Mouse (Mus musculus): ENCODE results near the gene 4921501E09Rik. TPM values are rescaled to one million over a fixed set of nuclear protein-coding genes. Genes with fewer than 3 reads are reported as not detected.
A peak's percentile ranks its signal among the peaks of the same experiment; 100 is the strongest.
"Not testable (repeated sequence)": the region's sequence is repeated elsewhere in the genome, so short reads cannot be mapped to it uniquely, and the experiment has no call there.

4921501E09Rik gene
- total RNA-seq (2015) (not detected in 2 replicates), total RNA-seq (2017) (not detected in 2 replicates)

- ATAC-seq (ENCODE audit: poor library complexity, severe bottlenecking) = no peak
Observed at GRCm38 (mm10) chr17:33067958-33068357, at the start of gene 4921501E09Rik. TSS of gene 4921501E09Rik (minus strand) at chr17:33068058.

DNA sequence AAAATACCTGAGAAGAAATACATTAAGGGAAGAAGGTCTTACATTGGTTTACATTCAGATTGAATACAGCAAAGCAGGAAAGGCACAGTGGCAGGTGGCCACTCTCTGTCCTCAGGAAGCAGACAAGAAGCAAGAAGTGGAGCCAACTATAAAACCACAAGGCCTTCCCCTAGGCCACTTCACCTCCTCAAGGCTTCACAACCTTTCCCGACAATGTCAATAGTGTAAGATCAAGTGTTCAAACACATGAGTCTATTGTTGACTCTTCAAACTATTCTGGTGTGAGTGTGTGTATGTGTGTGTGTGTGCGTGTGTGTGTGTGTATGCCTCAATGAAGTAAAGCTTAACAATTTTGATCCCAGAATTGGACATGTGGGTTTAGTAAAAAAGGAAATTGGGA lies 29.5 kb upstream of the 4921501E09Rik start:
- no peak for ATAC-seq (ENCODE audit: poor library complexity, severe bottlenecking)

- ATAC-seq (ENCODE audit: poor library complexity, severe bottlenecking) = peak; percentile 55
Observed at GRCm38 (mm10) chr17:33092391-33093193, 24.7 kb upstream of the 4921501E09Rik start.

GRCm38 (mm10) chr17:33091630-33092029 lies 23.8 kb upstream of the 4921501E09Rik start:
- no peak for ATAC-seq (ENCODE audit: poor library complexity, severe bottlenecking)

DNA sequence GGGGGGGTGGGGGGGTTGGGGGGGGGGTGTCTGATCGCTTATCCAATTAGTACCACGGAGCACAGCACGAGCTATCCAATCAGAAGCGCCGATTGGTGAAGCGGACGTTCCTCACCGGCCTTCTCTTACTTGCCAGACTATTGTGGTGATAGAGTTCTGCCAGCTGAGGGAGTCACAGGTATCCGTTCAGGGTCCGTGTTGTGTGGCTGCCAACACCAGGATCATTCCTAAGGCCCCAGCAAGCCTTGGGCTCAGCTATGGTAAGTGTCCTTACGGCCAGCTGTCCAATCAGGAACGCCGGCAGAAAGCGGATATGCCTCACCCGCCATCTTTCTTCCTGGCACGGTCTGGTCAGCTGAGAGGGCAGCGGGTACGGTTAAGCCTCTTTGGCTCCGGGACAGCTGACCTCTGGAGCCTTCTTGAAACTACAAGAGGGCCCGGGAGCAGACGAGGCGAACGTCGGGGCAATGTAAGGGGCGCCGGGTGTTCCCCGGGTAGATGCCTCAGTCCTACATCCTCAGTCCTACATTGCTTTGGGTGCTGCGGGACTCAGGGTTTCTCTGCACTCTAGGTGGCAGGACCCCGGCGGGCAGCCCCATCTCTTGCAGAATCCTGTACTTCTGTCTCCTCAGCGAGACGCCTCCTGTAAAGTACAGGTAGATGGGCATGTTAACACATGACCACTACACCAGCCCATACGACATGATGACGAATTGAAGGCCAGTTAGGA lies 21.5 kb upstream of the 4921501E09Rik start, which contains the start of gene Zfp563:
Zfp563 (plus strand) TSS at position 91 of the 730 bp plus-strand sequence.
- peak; percentile 97 for ATAC-seq (ENCODE audit: poor library complexity, severe bottlenecking)

DNA sequence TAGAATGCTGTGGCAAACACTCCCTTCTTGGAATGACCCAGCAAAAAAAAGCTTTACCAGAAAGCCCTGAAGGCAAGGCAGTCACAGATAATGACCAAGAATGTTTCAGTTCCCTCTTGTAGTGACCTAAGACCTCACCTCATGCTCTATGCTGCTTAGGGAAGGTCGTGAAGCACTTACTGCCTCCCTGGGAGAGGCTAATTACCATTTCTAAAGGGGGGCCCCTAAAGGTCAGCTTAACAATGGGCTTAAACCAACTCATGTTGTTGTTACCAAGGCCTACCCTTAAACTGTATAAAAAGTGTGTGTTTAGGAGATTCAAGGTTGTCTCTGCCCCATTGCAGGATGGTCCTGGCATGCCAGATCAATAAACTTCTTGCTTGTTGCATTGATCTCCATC lies 4.9 kb downstream of the 4921501E09Rik start:
- ATAC-seq (ENCODE audit: poor library complexity, severe bottlenecking) = no peak

- ATAC-seq (ENCODE audit: poor library complexity, severe bottlenecking) = no peak
Observed at GRCm38 (mm10) chr17:33058791-33059190, 9.1 kb downstream of the 4921501E09Rik start.

GRCm38 (mm10) chr17:33032900-33033891 lies 34.7 kb downstream of the 4921501E09Rik start, which contains the start of gene Zfp763:
TSS of gene Zfp763 (minus strand) at chr17:33033402.
- ATAC-seq (ENCODE audit: poor library complexity, severe bottlenecking) = peak; percentile 96

DNA sequence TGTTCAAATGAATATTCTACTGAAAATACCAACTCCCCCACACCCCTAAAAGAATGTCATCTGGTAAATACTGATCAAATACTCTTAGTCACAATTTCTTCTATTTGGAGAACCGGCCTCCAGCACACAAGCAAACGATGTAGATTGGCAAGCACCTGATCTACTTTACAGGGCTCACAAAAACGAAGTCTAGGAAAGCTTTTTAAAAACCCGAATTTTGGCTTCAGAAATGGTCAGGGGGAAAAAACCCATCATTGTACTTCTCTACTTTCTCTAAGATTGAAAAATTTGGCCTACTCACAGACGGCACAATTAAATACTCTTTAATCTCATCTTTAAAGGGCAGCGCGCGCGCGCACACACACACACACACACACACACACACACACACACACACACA lies 35.5 kb downstream of the 4921501E09Rik start:
- no peak for ATAC-seq (ENCODE audit: poor library complexity, severe bottlenecking)

DNA sequence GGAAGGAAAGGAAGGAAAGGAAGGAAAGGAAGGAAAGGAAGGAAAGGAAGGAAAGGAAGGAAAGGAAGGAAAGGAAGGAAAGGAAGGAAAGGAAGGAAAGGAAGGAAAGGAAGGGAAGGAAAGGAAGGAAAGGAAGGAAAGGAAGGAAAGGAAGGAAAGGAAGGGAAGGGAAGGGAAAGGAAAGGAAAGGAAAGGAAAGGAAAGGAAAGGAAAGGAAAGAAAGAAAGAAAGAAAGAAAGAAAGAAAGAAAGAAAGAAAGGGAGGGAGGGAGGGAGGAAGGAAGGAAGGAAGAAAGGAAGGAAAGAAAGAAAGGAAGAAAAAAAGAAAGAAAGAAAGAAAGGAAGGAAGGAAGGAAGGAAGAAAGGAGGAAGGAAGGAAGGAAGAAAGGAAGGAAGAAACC lies 47.4 kb downstream of the 4921501E09Rik start:
- not testable (repeated sequence) for ATAC-seq (ENCODE audit: poor library complexity, severe bottlenecking)

Other genes with a start within 250 kb of the 4921501E09Rik start
- gene Zfp799, start 237.8 kb downstream of the 4921501E09Rik start, total RNA-seq (2015) = 2.4 and 3.2 TPM in 2 replicates
- gene Zfp799, start 237.8 kb downstream of the 4921501E09Rik start, total RNA-seq (2017) = 2.6 and 3.3 TPM in 2 replicates
- 2.4 and 3.4 TPM in 2 replicates for gene Zfp870, start 176.4 kb downstream of the 4921501E09Rik start, total RNA-seq (2015)
- 2.1 and 2.9 TPM in 2 replicates for gene Zfp870, start 176.4 kb downstream of the 4921501E09Rik start, total RNA-seq (2017)
- gene Cyp4f14, start 150.7 kb downstream of the 4921501E09Rik start, total RNA-seq (2015) = not detected in 2 replicates
- not detected in 2 replicates for gene Cyp4f14, start 150.7 kb downstream of the 4921501E09Rik start, total RNA-seq (2017)
- 19.0 and 20.2 TPM in 2 replicates for gene Cyp4f13, start 120.7 kb downstream of the 4921501E09Rik start, total RNA-seq (2015)
- gene Cyp4f13, start 120.7 kb downstream of the 4921501E09Rik start, total RNA-seq (2017) = 9.2 and 11.7 TPM in 2 replicates
- 16.7 and 20.0 TPM in 2 replicates for gene Zfp472, start 102.2 kb downstream of the 4921501E09Rik start, total RNA-seq (2015)
- 14.0 and 22.5 TPM in 2 replicates for gene Zfp472, start 102.2 kb downstream of the 4921501E09Rik start, total RNA-seq (2017)
- 5.2 and 7.2 TPM in 2 replicates for gene Zfp952, start 74.9 kb downstream of the 4921501E09Rik start, total RNA-seq (2015)
- gene Zfp952, start 74.9 kb downstream of the 4921501E09Rik start, total RNA-seq (2017) = 6.4 and 8.2 TPM in 2 replicates
- gene Zfp763, start 34.7 kb downstream of the 4921501E09Rik start, total RNA-seq (2015) = 3.8 and 4.0 TPM in 2 replicates
- 3.0 and 3.6 TPM in 2 replicates for gene Zfp763, start 34.7 kb downstream of the 4921501E09Rik start, total RNA-seq (2017)
- gene Zfp563, start 21.3 kb upstream of the 4921501E09Rik start, total RNA-seq (2015) = 3.8 and 4.0 TPM in 2 replicates
- 2.8 and 2.9 TPM in 2 replicates for gene Zfp563, start 21.3 kb upstream of the 4921501E09Rik start, total RNA-seq (2017)
- gene Morc2b, start 71.6 kb upstream of the 4921501E09Rik start, total RNA-seq (2015) = not detected in 2 replicates
- not detected in 2 replicates for gene Morc2b, start 71.6 kb upstream of the 4921501E09Rik start, total RNA-seq (2017)
- not detected in 2 replicates for gene Olfr55, start 100.4 kb upstream of the 4921501E09Rik start, total RNA-seq (2015)
- gene Olfr55, start 100.4 kb upstream of the 4921501E09Rik start, total RNA-seq (2017) = not detected in 2 replicates
- not detected in 2 replicates for gene Olfr239, start 123.2 kb upstream of the 4921501E09Rik start, total RNA-seq (2015)
- gene Olfr239, start 123.2 kb upstream of the 4921501E09Rik start, total RNA-seq (2017) = not detected in 2 replicates
- not detected in 2 replicates for gene Olfr1564, start 153.6 kb upstream of the 4921501E09Rik start, total RNA-seq (2015)
- gene Olfr1564, start 153.6 kb upstream of the 4921501E09Rik start, total RNA-seq (2017) = not detected in 2 replicates
- gene Zfp955a, start 187.1 kb upstream of the 4921501E09Rik start, total RNA-seq (2015) = 9.8 and 12.1 TPM in 2 replicates
- gene Zfp955a, start 187.1 kb upstream of the 4921501E09Rik start, total RNA-seq (2017) = 11.4 and 12.2 TPM in 2 replicates
- 0.05 TPM in 1 of 2 replicates, not detected in the other for gene Olfr63, start 196.6 kb upstream of the 4921501E09Rik start, total RNA-seq (2015)
- gene Olfr63, start 196.6 kb upstream of the 4921501E09Rik start, total RNA-seq (2017) = not detected in 2 replicates
- gene Zfp955b, start 221.5 kb upstream of the 4921501E09Rik start, total RNA-seq (2015) = 4.1 and 5.3 TPM in 2 replicates
- 5.7 and 6.4 TPM in 2 replicates for gene Zfp955b, start 221.5 kb upstream of the 4921501E09Rik start, total RNA-seq (2017)